Mouse (Mus musculus): Measurements from ENCODE around the gene Ctsa.
A peak's percentile ranks its signal among the peaks of the same experiment; 100 is the strongest.
"Not testable (repeated sequence)": the region's sequence is repeated elsewhere in the genome, so short reads cannot be mapped to it uniquely, and the experiment has no call there.

The Ctsa gene

DNA sequence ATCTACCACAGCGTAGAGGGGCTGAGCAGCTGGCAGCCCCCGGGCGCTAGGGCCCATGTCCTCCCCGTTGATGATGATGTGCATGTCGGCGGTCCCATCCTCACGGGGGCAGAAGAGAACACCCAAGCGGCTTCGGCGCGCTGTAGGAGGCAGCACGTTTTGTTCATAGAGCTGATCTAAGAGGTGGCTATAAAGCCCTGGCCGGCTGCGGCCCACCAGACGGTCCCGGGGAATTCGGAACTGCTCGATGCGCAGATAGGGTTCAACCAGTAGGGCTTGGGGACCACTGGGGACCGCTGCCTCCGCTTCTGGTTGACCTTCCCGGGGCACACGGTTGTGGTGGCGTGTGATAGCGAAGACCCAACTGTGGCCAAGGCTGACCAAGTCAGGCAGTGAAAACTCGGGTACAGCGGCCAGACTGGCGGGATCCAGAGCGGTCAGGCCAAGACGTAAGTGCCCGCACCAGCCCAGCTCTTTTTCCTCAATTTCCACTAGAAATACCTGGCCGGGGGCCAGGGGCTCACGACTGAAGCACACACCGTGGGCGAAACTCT lies at the start of gene Ctsa:
TSS of gene Ctsa (plus strand) at position 126 of the 554 bp plus-strand sequence.
- DNase-seq (ENCODE audit: low spot score in 2 of 2) = peak; percentile 80 to 83

DNA sequence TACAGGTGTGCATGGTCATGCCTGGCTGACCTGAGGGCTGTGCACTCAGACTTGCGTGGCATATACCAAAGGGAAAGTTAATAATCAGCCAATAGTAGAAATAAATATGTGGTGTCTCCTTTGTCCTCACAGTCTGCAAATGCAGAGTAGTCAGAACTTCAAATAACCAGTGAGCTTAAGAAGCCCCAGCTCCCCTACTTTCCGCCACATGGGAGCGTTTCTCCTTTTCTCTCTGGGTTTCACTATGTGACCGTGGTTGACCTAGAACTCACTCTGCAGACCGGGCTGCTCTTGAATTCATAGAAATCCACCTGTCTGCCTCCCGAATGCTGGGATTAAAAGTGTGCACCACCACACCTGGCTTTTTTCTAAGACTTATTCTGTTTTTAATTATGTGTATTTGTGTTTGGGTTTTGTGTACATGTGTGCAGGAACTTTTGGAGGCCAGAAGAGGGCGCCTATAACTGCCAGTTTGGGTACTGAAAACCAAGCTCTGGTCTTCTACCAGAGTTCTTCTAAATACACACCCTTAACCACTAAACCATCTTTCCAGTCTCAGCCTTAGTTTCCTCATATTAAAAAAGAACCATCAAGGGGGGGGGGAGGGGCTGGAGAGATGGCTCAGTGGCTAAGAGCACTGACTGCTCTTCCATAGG lies 48.6 kb upstream of the Ctsa start:
- no peak for DNase-seq (ENCODE audit: low spot score in 2 of 2)

GRCm38 (mm10) chr2:164784869-164785420 lies 47.7 kb upstream of the Ctsa start:
- DNase-seq (ENCODE audit: low spot score in 2 of 2) = no peak

DNA sequence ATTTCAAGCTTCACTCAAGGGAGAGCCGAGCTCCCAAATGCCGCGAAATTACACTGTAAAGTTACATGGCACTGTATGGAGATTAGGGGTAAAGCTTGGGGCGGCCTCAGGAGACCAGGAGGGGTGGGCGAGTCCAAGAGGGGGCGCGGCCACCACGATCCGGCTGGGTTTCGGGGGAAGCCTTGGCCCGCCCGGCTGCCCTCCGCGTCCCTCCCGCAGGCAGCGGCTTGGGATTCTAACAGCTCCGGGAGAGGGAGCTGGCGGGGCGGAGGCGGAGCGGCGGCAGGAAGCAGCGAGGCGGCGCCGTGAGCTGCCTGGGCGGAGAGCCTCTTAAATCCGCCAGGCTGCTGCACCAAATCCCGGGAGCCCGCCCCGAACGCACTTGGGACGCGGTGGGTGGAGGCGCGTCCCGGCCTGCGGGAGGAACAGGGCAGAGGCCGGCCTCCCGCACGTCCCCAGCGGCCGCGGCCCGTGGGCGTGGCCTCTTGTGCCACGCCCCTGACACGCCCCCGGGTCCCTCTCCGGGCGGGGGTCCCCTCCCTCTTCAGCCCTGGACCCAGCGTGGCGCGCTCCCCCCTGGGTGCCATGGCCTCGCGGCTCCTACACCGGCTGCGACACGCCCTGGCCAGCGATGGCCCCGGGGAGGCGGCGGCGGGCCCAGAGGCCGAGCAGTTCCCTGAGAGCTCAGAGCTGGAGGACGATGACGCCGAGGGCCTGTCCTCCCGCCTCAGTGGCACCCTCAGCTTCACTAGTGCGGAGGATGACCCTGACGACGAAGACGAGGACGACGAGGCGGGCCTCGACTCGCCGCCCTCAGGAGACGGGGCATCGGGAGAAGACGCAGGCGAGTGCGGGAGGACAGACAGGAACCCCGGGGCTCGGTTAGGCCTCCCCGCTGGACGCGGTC lies 46.9 kb upstream of the Ctsa start, which contains the start of gene Snx21:
TSS of gene Snx21 (plus strand) at position 343 of the 907 bp plus-strand sequence.
- peak; percentile 94 to 95 for DNase-seq (ENCODE audit: low spot score in 2 of 2)

GRCm38 (mm10) chr2:164786388-164786885 lies 46.2 kb upstream of the Ctsa start:
- peak in 1 of 2 experiments; percentile 41 for DNase-seq (ENCODE audit: low spot score in 2 of 2)

DNA sequence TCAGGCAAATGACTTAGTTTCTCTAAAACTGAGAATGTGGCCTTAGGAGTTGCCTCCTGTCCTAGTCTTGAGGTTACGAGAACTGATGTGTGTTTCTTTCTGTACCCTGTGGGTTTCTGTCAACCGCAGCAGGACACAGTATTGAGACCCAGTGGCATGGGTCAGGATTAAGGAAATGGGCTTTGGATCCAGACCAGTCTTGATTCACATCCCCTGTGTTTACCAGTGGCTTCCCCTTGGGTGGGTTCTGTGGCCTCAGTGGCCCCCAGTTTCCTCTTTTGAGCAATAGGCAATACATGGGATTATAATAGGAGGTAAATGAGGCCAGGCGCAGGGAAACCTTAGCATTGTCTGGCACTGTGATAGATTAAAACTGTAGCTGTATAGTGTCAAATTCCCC lies 45.6 kb upstream of the Ctsa start:
- no peak for DNase-seq (ENCODE audit: low spot score in 2 of 2)

- DNase-seq (ENCODE audit: low spot score in 2 of 2) = no peak
Observed at GRCm38 (mm10) chr2:164787779-164788178, 44.9 kb upstream of the Ctsa start.

DNA sequence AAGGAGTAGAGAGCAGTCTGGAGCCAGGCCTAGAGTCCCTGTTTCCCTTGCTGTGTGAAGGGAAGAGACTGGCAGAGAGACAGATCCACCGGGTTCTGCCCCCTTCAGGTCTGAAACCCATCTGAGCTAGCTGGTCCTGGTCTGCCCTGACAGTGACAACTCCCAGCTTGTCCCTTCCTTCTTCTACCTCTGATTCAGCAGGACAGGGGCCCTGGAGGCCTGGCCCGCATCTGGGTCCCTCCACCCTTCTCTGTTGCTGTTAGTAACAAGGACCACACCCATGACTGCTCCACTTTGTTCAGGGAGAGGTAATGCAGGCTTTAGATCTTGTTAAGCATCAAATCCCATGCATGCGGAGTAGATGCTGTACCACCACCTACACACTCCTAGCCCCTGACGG lies 44.3 kb upstream of the Ctsa start:
- DNase-seq (ENCODE audit: low spot score in 2 of 2) = no peak

GRCm38 (mm10) chr2:164790451-164790850 lies 42.2 kb upstream of the Ctsa start:
- no peak for DNase-seq (ENCODE audit: low spot score in 2 of 2)

DNA sequence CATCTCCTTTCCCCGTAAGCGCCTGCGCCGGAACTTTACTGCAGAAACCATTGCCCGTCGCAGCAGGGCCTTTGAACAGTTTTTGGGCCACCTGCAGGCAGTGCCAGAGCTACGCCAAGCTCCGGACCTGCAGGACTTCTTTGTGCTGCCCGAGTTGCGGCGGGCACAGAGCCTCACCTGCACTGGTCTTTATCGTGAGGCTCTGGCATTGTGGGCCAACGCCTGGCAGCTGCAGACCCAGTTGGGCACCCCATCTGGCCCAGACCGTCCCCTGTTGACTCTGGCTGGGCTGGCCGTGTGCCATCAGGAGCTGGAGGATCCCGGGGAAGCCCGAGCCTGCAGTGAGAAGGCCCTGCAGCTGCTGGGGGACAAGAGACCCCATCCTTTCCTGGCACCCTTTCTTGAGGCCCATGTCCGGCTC lies 40.8 kb upstream of the Ctsa start:
- DNase-seq (ENCODE audit: low spot score in 2 of 2) = no peak

- DNase-seq (ENCODE audit: low spot score in 2 of 2) = no peak
Observed at GRCm38 (mm10) chr2:164792400-164793190, 40.1 kb upstream of the Ctsa start.

DNA sequence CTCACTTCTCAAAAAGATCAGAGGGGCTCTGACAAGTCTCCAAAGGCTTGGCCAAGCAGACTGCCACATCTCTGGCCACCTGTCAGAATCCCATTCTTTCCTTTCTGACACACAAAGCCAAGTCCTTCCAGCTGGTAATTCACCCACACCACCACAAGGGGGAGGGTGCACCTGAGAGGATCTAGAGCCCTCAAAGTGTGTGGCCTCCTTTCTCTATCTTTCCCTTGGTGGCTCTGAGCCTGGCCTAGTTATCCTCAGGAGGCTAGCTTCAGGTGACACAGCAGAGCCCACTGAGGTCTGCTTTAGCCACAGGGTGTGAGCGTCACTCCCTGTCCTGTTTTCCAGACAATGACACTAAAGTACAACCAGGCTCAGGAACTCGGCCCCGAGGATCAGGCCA lies 39.4 kb upstream of the Ctsa start:
- peak in 1 of 2 experiments; percentile 51 for DNase-seq (ENCODE audit: low spot score in 2 of 2)

DNA sequence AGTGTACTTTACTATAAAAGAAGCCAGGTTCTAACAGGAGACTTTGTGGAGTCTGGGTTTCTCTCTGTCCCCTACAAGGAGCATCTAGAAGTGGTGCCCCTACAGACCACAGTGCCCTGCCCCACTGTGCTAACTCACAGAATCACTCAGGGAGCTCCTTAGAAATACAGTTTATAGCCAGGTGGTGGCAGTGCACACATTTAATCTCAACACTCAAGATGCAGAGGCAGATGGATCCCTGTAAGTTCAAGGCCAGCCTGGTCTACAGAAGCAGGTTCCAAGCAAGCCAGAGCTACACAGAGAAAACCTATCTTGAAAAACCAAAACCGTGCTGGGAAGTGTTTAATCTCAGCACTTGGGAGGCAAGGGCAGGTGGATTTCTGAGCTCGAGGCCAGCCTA lies 38.9 kb upstream of the Ctsa start:
- DNase-seq (ENCODE audit: low spot score in 2 of 2) = no peak

DNA sequence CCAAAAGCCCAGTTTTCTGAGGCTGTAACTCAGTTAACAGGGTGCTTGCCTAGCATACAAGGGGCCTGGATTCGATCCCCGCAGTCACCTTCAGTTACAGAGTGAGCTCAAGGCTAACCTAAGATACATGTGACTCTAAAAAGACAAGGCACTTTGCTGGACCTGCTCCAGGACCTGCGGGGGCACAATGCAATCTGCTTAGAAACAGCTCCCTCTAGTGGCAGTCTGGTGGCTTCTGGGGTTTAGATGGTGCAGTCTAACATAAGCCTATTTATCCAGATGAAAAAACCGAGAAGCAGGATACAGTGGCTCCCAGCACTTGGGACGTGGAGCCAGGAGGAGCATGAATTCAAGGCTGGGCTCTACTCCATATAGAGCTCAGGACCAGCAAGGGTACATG lies 38.4 kb upstream of the Ctsa start:
- peak; percentile 59 to 77 for DNase-seq (ENCODE audit: low spot score in 2 of 2)

DNA sequence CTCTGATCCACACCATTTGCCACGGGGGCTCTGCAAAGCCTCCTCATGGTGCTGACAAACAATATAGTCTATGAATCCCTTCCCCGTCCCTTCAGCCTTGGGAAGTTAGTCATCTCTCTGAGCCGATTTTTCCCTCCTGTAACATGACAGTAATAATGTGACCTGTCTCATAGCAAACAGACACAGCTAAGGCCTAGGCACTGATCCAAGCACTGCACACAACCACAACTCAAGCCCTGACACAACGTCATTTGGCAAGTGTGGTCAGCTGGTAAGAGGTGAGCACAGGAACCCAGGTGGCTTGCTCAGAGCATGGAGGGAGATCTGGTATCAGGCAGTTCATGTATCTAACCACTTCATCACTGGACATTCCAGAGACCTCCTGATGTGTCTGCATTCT lies 36.8 kb upstream of the Ctsa start:
- no peak for DNase-seq (ENCODE audit: low spot score in 2 of 2)

DNA sequence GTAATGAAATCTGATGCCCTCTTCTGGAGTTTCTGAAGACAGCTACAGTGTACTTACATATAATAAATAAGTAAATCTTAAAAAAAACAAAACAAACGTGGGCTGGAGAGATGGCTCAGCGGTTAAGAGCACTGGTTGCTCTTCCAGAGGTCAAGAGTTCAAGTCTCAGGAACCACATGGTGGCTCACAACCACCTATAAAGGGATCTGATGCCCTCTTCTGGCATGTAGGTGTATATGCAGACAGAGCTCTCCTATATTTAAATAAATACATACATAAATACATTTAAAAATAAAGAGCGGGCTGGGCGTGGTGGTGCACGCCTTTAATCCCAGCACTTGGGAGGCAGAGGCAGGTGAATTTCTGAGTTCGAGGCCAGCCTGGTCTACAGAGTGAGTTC lies 34.1 kb upstream of the Ctsa start:
- not testable (repeated sequence) for DNase-seq (ENCODE audit: low spot score in 2 of 2)

- no peak for DNase-seq (ENCODE audit: low spot score in 2 of 2)
Observed at GRCm38 (mm10) chr2:164800252-164801004, 32.2 kb upstream of the Ctsa start.

DNA sequence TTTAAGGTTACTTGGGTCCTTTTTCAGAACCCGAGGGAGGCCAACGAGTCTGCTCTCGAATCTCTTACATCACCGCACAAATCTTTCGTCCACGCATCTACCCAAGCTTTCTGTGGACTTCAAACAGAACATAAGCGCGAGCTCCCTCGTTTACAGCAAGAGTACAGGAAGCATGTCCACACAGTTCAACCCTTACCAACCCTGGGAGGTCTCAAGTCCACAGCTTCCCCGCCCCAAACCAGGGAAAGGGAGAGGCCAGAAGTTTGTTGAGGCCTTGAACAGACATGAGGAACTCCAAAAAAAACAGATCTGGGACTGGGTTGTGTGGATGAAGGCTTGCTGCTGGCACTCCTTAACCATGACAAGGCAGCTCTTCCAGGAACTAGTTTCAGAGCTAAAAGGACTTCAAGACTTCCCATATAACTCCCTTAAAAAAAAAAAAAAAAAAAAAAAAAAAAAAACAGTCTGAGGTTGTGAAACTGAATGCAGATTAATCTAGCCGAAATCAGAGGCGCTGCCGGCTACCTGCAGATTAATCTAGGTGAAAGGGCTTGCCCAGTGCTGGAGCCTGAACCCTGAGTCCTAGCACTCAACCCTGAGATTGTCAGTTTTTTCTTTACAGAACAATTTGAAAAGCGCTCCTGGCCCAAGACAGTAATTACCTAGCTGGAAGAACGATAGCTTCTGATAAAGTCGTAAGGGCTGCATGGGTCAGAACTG lies 29.3 kb upstream of the Ctsa start:
- DNase-seq (ENCODE audit: low spot score in 2 of 2) = no peak

GRCm38 (mm10) chr2:164803921-164804313 lies 28.8 kb upstream of the Ctsa start:
- DNase-seq (ENCODE audit: low spot score in 2 of 2) = no peak
